8 mouse cellular contexts compared by ENCODE assay signal in the genomic region with DNA sequence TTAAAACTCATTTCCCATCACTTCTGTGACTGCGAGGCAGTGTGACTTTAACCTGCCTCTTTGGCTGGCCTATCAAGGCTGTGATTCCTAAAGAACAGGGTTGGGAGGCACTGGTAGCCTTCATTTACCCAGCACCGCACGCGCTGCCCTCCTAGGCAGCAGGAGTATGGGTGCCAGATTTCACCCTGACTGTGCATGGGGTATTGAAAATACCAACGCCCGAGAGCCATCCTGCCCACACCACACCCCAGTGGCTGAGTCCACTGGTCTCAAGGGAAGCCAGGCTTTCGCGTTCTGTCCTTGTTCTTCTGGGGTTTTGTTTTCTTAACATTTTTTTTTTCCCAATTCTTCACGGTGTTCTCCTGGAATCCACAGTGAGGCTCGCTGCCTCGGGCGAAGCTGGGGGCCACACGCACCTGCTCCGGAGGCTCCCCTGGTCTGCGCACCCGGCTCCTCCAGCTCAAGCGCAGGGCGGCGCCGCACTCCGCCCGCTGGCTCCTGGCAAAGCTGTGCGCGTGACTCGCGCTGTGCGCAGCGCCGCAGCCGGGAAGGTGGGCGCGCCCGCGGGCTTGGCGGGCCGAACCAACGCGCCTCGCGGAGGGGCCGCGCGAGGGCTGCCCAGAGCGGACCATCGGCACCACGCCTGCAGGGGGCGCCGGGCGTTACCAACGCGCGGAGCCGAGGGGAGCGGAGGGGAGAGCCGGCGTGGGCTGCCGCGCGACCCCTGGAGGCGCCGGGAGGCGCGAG. TPM values are rescaled to one million over a fixed set of nuclear protein-coding genes. Genes with fewer than 3 reads are reported as not detected.
DNase-seq lines count a peak whose midpoint lies in the region; ATAC-seq and TF ChIP-seq lines count a peak whose summit lies in the region.

A gene (plus strand): TSS at position 572 of the 747 bp plus-strand sequence.

- H3K4me3 ChIP-seq in embryonic facial prominence, embryonic 11.5 days (ENCODE audit: low read depth, low read length) = peak within 1 kb of the TSS; percentile 59
- peak within 1 kb of the TSS; percentile 93 for H3K4me3 ChIP-seq in kidney, adult 2 months (ENCODE audit: insufficient read depth, low read depth, low read length)
- H3K4me3 ChIP-seq in limb, embryonic 11.5 days (ENCODE audit: low read depth, low read length) = peak within 1 kb of the TSS; percentile 44
- peak within 1 kb of the TSS; percentile 63 for H3K4me3 ChIP-seq in midbrain, embryonic 12.5 days
- H3K4me3 ChIP-seq in small intestine, adult 2 months (ENCODE audit: low read depth, low read length) = peak within 1 kb of the TSS; percentile 75

- no peak within 1 kb of the TSS for H3K27ac ChIP-seq in embryonic facial prominence, embryonic 11.5 days (replicated peaks; ENCODE audit: low read depth, low read length)
- H3K27ac ChIP-seq in kidney, adult 2 months (ENCODE audit: insufficient read depth, low read depth, low read length) = peak within 1 kb of the TSS; percentile 93
- H3K27ac ChIP-seq in limb, embryonic 11.5 days (replicated peaks; ENCODE audit: low read depth, low read length) = no peak within 1 kb of the TSS
- peak within 1 kb of the TSS; percentile 27 for H3K27ac ChIP-seq in midbrain, embryonic 12.5 days (replicated peaks)
- peak within 1 kb of the TSS; percentile 78 for H3K27ac ChIP-seq in small intestine, adult 2 months (ENCODE audit: insufficient read depth, low read depth, low read length)

- TF ChIP-seq CTCF in kidney, adult 2 months (conservative IDR thresholded peaks at IDR 0.05; ENCODE audit: insufficient read depth, insufficient read length, low read depth, low read length) = peak; percentile 33
- peak; percentile 5; the same call in 1 of the 2 replicates for TF ChIP-seq CTCF in small intestine, adult 2 months (IDR thresholded peaks at IDR 0.05; ENCODE audit: extremely low read depth, insufficient read length, insufficient replicate concordance, low read depth, low read length)

- peak within 1 kb of the TSS; percentile 75 for H3K9ac ChIP-seq in embryonic facial prominence, embryonic 11.5 days (replicated peaks; ENCODE audit: low read length)
- H3K9ac ChIP-seq in limb, embryonic 11.5 days (ENCODE audit: low read length) = peak within 1 kb of the TSS; percentile 61
- H3K9ac ChIP-seq in midbrain, embryonic 12.5 days (replicated peaks) = peak within 1 kb of the TSS; percentile 75

- no peak for TF ChIP-seq POLR2A in kidney, adult 2 months (IDR thresholded peaks at IDR 0.05; ENCODE audit: low read depth, low read length)
- peak; percentile 42 for TF ChIP-seq POLR2A in small intestine, adult 2 months (IDR thresholded peaks at IDR 0.05; ENCODE audit: low read depth, low read length)

- WGBS in embryonic facial prominence, embryonic 11.5 days = 2% methylated on average over 54 of the region's 63 CpGs
- under 1% methylated on average over 61 of the region's 63 CpGs for WGBS in kidney, adult 2 months
- 1% methylated on average over 54 of the region's 63 CpGs for WGBS in limb, embryonic 11.5 days
- WGBS in midbrain, embryonic 12.5 days = 1% methylated on average over 63 of the region's 63 CpGs
- under 1% methylated on average over 63 of the region's 63 CpGs for WGBS in small intestine, adult 2 months

- no peaks in the 10 kb centered on the region for H3K9me3 ChIP-seq in embryonic facial prominence, embryonic 11.5 days (replicated peaks; ENCODE audit: control insufficient read depth, low read length)
- H3K9me3 ChIP-seq in limb, embryonic 11.5 days (ENCODE audit: control insufficient read depth, low read length) = no peaks in the 10 kb centered on the region
- H3K9me3 ChIP-seq in midbrain, embryonic 12.5 days = no peaks in the 10 kb centered on the region

- no peaks in the 10 kb centered on the region for H3K36me3 ChIP-seq in embryonic facial prominence, embryonic 11.5 days (replicated peaks; ENCODE audit: control insufficient read depth, insufficient read depth, low read depth, low read length)
- no peaks in the 10 kb centered on the region for H3K36me3 ChIP-seq in kidney, adult 2 months (ENCODE audit: control insufficient read depth, insufficient read depth, low read length)
- no peaks in the 10 kb centered on the region for H3K36me3 ChIP-seq in limb, embryonic 11.5 days (ENCODE audit: control insufficient read depth, insufficient read depth, low read length)
- H3K36me3 ChIP-seq in midbrain, embryonic 12.5 days = no peaks in the 10 kb centered on the region
- H3K36me3 ChIP-seq in small intestine, adult 2 months (ENCODE audit: control insufficient read depth, insufficient read depth, low read length) = no peaks in the 10 kb centered on the region

- H3K4me1 ChIP-seq in embryonic facial prominence, embryonic 11.5 days (ENCODE audit: control insufficient read depth, insufficient read depth, low read length) = no peaks in the 10 kb centered on the region; the same call in 1 of the 2 replicates
- peaks cover 8% of the 10 kb centered on the region; the same call in 1 of the 2 replicates for H3K4me1 ChIP-seq in kidney, adult 2 months (ENCODE audit: control insufficient read depth, insufficient read depth, low read length)
- H3K4me1 ChIP-seq in limb, embryonic 11.5 days (ENCODE audit: control insufficient read depth, insufficient read depth, low read length) = 0 out of 2 replicates have a peak, but pooled peaks cover 2% of the 10 kb centered on the region
- H3K4me1 ChIP-seq in midbrain, embryonic 12.5 days = peaks cover 17% of the 10 kb centered on the region
- peaks cover 3% of the 10 kb centered on the region for H3K4me1 ChIP-seq in small intestine, adult 2 months (ENCODE audit: control insufficient read depth, insufficient read depth, insufficient read length, low read length)

- peak; percentile 93 for ATAC-seq in embryonic facial prominence, embryonic 11.5 days (replicated peaks; ENCODE audit: insufficient number of reproducible peaks, low FRiP score, low TSS enrichment, low read depth)
- ATAC-seq in limb, embryonic 11.5 days (ENCODE audit: insufficient number of reproducible peaks, low FRiP score, low TSS enrichment, low read depth) = peak; percentile 79
- peak; percentile 91 for ATAC-seq in midbrain, embryonic 12.5 days (ENCODE audit: low FRiP score, low read depth)

- peak within 1 kb of the TSS; percentile 88 for H3K4me2 ChIP-seq in embryonic facial prominence, embryonic 11.5 days (ENCODE audit: low read depth, low read length)
- H3K4me2 ChIP-seq in limb, embryonic 11.5 days (ENCODE audit: low read depth, severe bottlenecking) = peak within 1 kb of the TSS; percentile 89
- H3K4me2 ChIP-seq in midbrain, embryonic 12.5 days (replicated peaks) = peak within 1 kb of the TSS; percentile 78

- H3K27me3 ChIP-seq in embryonic facial prominence, embryonic 11.5 days (ENCODE audit: control insufficient read depth, insufficient read depth, low read length) = peaks cover 8% of the 10 kb centered on the region
- H3K27me3 ChIP-seq in kidney, adult 2 months (replicated peaks; ENCODE audit: control insufficient read depth, insufficient read depth, low read length) = no peaks in the 10 kb centered on the region
- peaks cover 8% of the 10 kb centered on the region; the same call in 1 of the 2 replicates for H3K27me3 ChIP-seq in limb, embryonic 11.5 days (ENCODE audit: control insufficient read depth, insufficient read depth, low read length)
- H3K27me3 ChIP-seq in midbrain, embryonic 12.5 days = peaks cover 11% of the 10 kb centered on the region
- no peaks in the 10 kb centered on the region for H3K27me3 ChIP-seq in small intestine, adult 2 months (ENCODE audit: control insufficient read depth, insufficient read depth, low read length)

- peak; percentile 92 for DNase-seq in adrenal gland, postnatal 25 days
- peak; percentile 89 for DNase-seq in embryonic facial prominence, embryonic 11.5 days (ENCODE audit: low spot score)
- DNase-seq in heart, adult 18-20 months = peak; percentile 94 to 95
- DNase-seq in kidney, adult 2 months = peak; percentile 93
- peak; percentile 89 for DNase-seq in limb, embryonic 11.5 days (ENCODE audit: low spot score)
- no peak for DNase-seq in MN1 (ENCODE audit: low spot score)

RNA-seq across cellular contexts. Expression of the gene that starts here (rescaled TPM):
- 38.6 and 62.1 TPM in 2 replicates for total RNA-seq in adrenal gland, postnatal 25 days (2021)
- polyA plus RNA-seq in embryonic facial prominence, embryonic 11.5 days (2014; fragmentation: Nextera tagmentation; extraction: Ambion mirVana) = 7.4 TPM in 2 replicates
- 10 to 100 TPM; 50.5 to 53.9 TPM for total RNA-seq in heart, adult 18-20 months (2021)
- 15.5 and 17.3 TPM in 2 replicates for polyA plus RNA-seq in kidney, adult 2 months (2012; rRNA removed)
- 3.5 and 4.5 TPM in 2 replicates for polyA plus RNA-seq in limb, embryonic 11.5 days (2014; fragmentation: Nextera tagmentation; extraction: Ambion mirVana)
- polyA plus RNA-seq in midbrain, embryonic 12.5 days (2016; fragmentation: Nextera tagmentation; extraction: Ambion mirVana) = 45.2 and 47.3 TPM in 2 replicates
- polyA plus RNA-seq in small intestine, adult 2 months (2012; rRNA removed) = 9.4 and 11.2 TPM in 2 replicates

Comparison
In these comparisons a context has a peak if more than half of its experiments do, and no peak if none do; other contexts are left out.
1. H3K27ac ChIP-seq: peak in kidney, adult 2 months (single experiment), midbrain, embryonic 12.5 days (single experiment) and small intestine, adult 2 months (single experiment); none in embryonic facial prominence, embryonic 11.5 days (single experiment) and limb, embryonic 11.5 days (single experiment).
2. Peak in every context shown above with its lines, with median percentiles within 50 percentile points of each other: ATAC-seq, H3K4me2 ChIP-seq, H3K4me3 ChIP-seq and H3K9ac ChIP-seq.